In the genomic region with DNA sequence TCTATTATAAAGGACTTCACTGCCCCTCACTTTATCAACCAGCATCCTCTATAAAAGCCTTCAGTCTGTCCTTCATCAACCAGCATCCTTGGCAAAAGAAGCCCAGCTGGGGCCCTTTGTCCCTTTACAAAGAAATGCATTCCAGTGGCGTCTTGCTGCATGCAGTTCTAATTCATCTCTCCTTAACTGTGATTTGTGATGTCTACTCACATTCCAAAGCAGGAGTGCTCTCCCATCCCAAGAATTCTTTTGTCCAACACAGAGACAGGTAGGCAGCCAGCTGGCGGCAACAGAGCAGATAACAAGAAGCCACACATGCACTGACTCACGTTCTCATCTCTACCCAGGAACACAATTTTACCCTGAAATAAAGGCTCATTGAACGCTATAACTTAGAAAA, we compare ENCODE assay signal across 16 mouse cellular contexts.
"Had no signal": no experiment of that assay in that cellular context is flagged by ENCODE, and none has a peak within 500 bp of the region (broad histone marks: within the 10 kb centered on the region; RNA-seq: fewer than 3 reads in every experiment).

No protein-coding gene starts in this region.

- ATAC-seq: liver, embryonic 12.5 days; midbrain, embryonic 13.5 days had no signal

- H3K4me1 ChIP-seq: limb, embryonic 10.5 days; limb, embryonic 13.5 days; liver, embryonic 12.5 days; liver, embryonic 15.5 days; midbrain, embryonic 13.5 days had no signal

- H3K9me3 ChIP-seq: limb, embryonic 10.5 days; limb, embryonic 13.5 days; liver, embryonic 12.5 days; liver, embryonic 15.5 days; midbrain, embryonic 13.5 days; neural tube, embryonic 13.5 days had no signal

- H3K27ac ChIP-seq: kidney, postnatal 0 days; layer of hippocampus, adult 2 months; limb, embryonic 10.5 days; limb, embryonic 13.5 days; liver, embryonic 12.5 days; liver, embryonic 15.5 days; midbrain, embryonic 13.5 days; neural tube, embryonic 13.5 days had no signal

- H3K9ac ChIP-seq: limb, embryonic 13.5 days; liver, embryonic 12.5 days; liver, embryonic 15.5 days; midbrain, embryonic 13.5 days; neural tube, embryonic 13.5 days had no signal

- H3K4me2 ChIP-seq: limb, embryonic 13.5 days; liver, embryonic 12.5 days; liver, embryonic 15.5 days; midbrain, embryonic 13.5 days; neural tube, embryonic 13.5 days had no signal

- H3K36me3 ChIP-seq: limb, embryonic 10.5 days; limb, embryonic 13.5 days; liver, embryonic 12.5 days; liver, embryonic 15.5 days; midbrain, embryonic 13.5 days; neural tube, embryonic 13.5 days had no signal

- H3K4me3 ChIP-seq: layer of hippocampus, adult 2 months; limb, embryonic 10.5 days; limb, embryonic 13.5 days; liver, embryonic 12.5 days; liver, embryonic 15.5 days; midbrain, embryonic 13.5 days; neural tube, embryonic 13.5 days had no signal

- H3K27me3 ChIP-seq: limb, embryonic 13.5 days; liver, embryonic 12.5 days; liver, embryonic 15.5 days; midbrain, embryonic 13.5 days; neural tube, embryonic 13.5 days had no signal

- DNase-seq: kidney, postnatal 25 days; layer of hippocampus, adult 9-11 months; liver; lung, adult 2 months; lung, postnatal 14 days; lung, postnatal 4 days; thymus, adult 18-20 months; thymus, postnatal 36 days had no signal
